ENCODE assay signal across 8 mouse cellular contexts in genomic region chr14:45388345-45389181, GRCm38 (mm10). TPM values are rescaled to one million over a fixed set of nuclear protein-coding genes. Genes with fewer than 3 reads are reported as not detected.
A peak's percentile ranks its signal among the peaks of the same experiment; 100 is the strongest.
DNase-seq lines count a peak whose midpoint lies in the region; ATAC-seq lines count a peak whose summit lies in the region.

No protein-coding gene starts in this region.

- H3K27me3 ChIP-seq in forebrain, embryonic 13.5 days, result no peaks in the 10 kb centered on the region
- H3K27me3 ChIP-seq in liver, embryonic 16.5 days (ENCODE audit: control insufficient read depth, insufficient read depth, low read depth, low read length), result no peaks in the 10 kb centered on the region
- no peaks in the 10 kb centered on the region for H3K27me3 ChIP-seq in neural tube, embryonic 13.5 days

- ATAC-seq in cerebellum, adult (ENCODE audit: insufficient number of reproducible peaks, low FRiP score, low TSS enrichment), result peak; percentile 97
- peak; percentile 95 for ATAC-seq in forebrain, embryonic 13.5 days
- peak; percentile 95 for ATAC-seq in liver, embryonic 16.5 days (ENCODE audit: low read depth)
- peak; percentile 97 for ATAC-seq in neural tube, embryonic 13.5 days (ENCODE audit: low read depth)

- H3K9me3 ChIP-seq in forebrain, embryonic 13.5 days (replicated peaks), result no peaks in the 10 kb centered on the region
- H3K9me3 ChIP-seq in liver, embryonic 16.5 days (replicated peaks; ENCODE audit: control insufficient read depth, low read length), result no peaks in the 10 kb centered on the region
- no peaks in the 10 kb centered on the region for H3K9me3 ChIP-seq in neural tube, embryonic 13.5 days

- no peaks in the 10 kb centered on the region for H3K36me3 ChIP-seq in forebrain, embryonic 13.5 days (ENCODE audit: poor library complexity, severe bottlenecking)
- H3K36me3 ChIP-seq in liver, embryonic 16.5 days (ENCODE audit: control insufficient read depth, insufficient read depth), result no peaks in the 10 kb centered on the region
- H3K36me3 ChIP-seq in neural tube, embryonic 13.5 days, result no peaks in the 10 kb centered on the region

- peak overlapping the region; percentile 44 for H3K27ac ChIP-seq in forebrain, embryonic 13.5 days
- H3K27ac ChIP-seq in liver, embryonic 16.5 days (ENCODE audit: low read length), result peak overlapping the region; percentile 84
- H3K27ac ChIP-seq in neural tube, embryonic 13.5 days (replicated peaks), result peak overlapping the region; percentile 75

- WGBS in forebrain, embryonic 13.5 days, result under 1% methylated on average over 62 of the region's 71 CpGs
- WGBS in large intestine, adult 2 months, result under 1% methylated on average over 69 of the region's 71 CpGs
- WGBS in liver, embryonic 16.5 days (ENCODE audit: insufficient replicate concordance), result under 1% methylated on average over 55 of the region's 71 CpGs
- under 1% methylated on average over 71 of the region's 71 CpGs for WGBS in neural tube, embryonic 13.5 days

- peak overlapping the region; percentile 86 for H3K4me2 ChIP-seq in forebrain, embryonic 13.5 days
- H3K4me2 ChIP-seq in liver, embryonic 16.5 days (ENCODE audit: low read depth, low read length), result peak overlapping the region; percentile 98
- peak overlapping the region; percentile 81 for H3K4me2 ChIP-seq in neural tube, embryonic 13.5 days

- intact Hi-C loops in heart, postnatal 10 days (cut with DNase I), result no loop called here

- peaks cover 13% of the 10 kb centered on the region for H3K4me1 ChIP-seq in forebrain, embryonic 13.5 days
- H3K4me1 ChIP-seq in liver, embryonic 16.5 days (ENCODE audit: control insufficient read depth, low read depth, low read length), result peaks cover 10% of the 10 kb centered on the region
- H3K4me1 ChIP-seq in neural tube, embryonic 13.5 days (replicated peaks), result peaks cover 19% of the 10 kb centered on the region

- H3K9ac ChIP-seq in forebrain, embryonic 13.5 days, result peak overlapping the region; percentile 90
- peak overlapping the region; percentile 81 for H3K9ac ChIP-seq in liver, embryonic 16.5 days (ENCODE audit: low read depth, low read length)
- peak overlapping the region; percentile 92 for H3K9ac ChIP-seq in neural tube, embryonic 13.5 days

- DNase-seq in ES-CJ7 (ENCODE audit: low read depth, low spot score), result peak; percentile 94
- peak; percentile 92 to 94 for DNase-seq in heart, postnatal 10 days
- DNase-seq in large intestine, adult 2 months (ENCODE audit: low read depth, low spot score), result peak; percentile 60
- DNase-seq in telencephalon, adult 2 months (ENCODE audit: low read depth, low spot score), result peak; percentile 73

- H3K4me3 ChIP-seq in forebrain, embryonic 13.5 days, result peak overlapping the region; percentile 78
- peak overlapping the region; percentile 78 for H3K4me3 ChIP-seq in liver, embryonic 16.5 days (ENCODE audit: low read depth, low read length)
- H3K4me3 ChIP-seq in neural tube, embryonic 13.5 days, result peak overlapping the region; percentile 84

RNA-seq across cellular contexts. Expression of gene Gnpnat1, which starts 16.1 kb away (rescaled TPM):
- polyA plus RNA-seq in forebrain, embryonic 13.5 days (2015; fragmentation: Nextera tagmentation; extraction: Ambion mirVana), result 24.1 and 25.0 TPM in 2 replicates
- total RNA-seq in heart, postnatal 10 days (2021), result 10 to 100 TPM; 10.0 to 10.6 TPM
- polyA plus RNA-seq in large intestine, adult 2 months (2012; rRNA removed), result 10.1 and 10.2 TPM in 2 replicates
- 30.3 and 30.8 TPM in 2 replicates for polyA plus RNA-seq in liver, embryonic 16.5 days (2015; fragmentation: Nextera tagmentation; extraction: Ambion mirVana)
- 29.9 and 31.0 TPM in 2 replicates for polyA plus RNA-seq in neural tube, embryonic 13.5 days (2015; fragmentation: Nextera tagmentation; extraction: Ambion mirVana)

RNA-seq across cellular contexts. Expression of gene Styx, which starts 37.7 kb away (rescaled TPM):
- polyA plus RNA-seq in forebrain, embryonic 13.5 days (2015; fragmentation: Nextera tagmentation; extraction: Ambion mirVana), result 49.3 and 50.9 TPM in 2 replicates
- 10 to 100 TPM; 37.3 to 51.1 TPM for total RNA-seq in heart, postnatal 10 days (2021)
- 1.5 and 4.0 TPM in 2 replicates for polyA plus RNA-seq in large intestine, adult 2 months (2012; rRNA removed)
- polyA plus RNA-seq in liver, embryonic 16.5 days (2015; fragmentation: Nextera tagmentation; extraction: Ambion mirVana), result 11.4 and 14.1 TPM in 2 replicates
- 60.1 and 68.3 TPM in 2 replicates for polyA plus RNA-seq in neural tube, embryonic 13.5 days (2015; fragmentation: Nextera tagmentation; extraction: Ambion mirVana)

RNA-seq across cellular contexts. Expression of gene Psmc6, which starts 59.0 kb away (rescaled TPM):
- 200 and 220 TPM in 2 replicates for polyA plus RNA-seq in forebrain, embryonic 13.5 days (2015; fragmentation: Nextera tagmentation; extraction: Ambion mirVana)
- 100 to 1,000 TPM; 119 to 121 TPM for total RNA-seq in heart, postnatal 10 days (2021)
- polyA plus RNA-seq in large intestine, adult 2 months (2012; rRNA removed), result 36.5 and 37.0 TPM in 2 replicates
- 70.8 and 80.2 TPM in 2 replicates for polyA plus RNA-seq in liver, embryonic 16.5 days (2015; fragmentation: Nextera tagmentation; extraction: Ambion mirVana)
- polyA plus RNA-seq in neural tube, embryonic 13.5 days (2015; fragmentation: Nextera tagmentation; extraction: Ambion mirVana), result 178 and 184 TPM in 2 replicates

Comparison
In these comparisons a context has a peak if more than half of its experiments do, and no peak if none do; other contexts are left out.
1. Peak in every context shown above with its lines: DNase-seq, ATAC-seq, H3K4me3 ChIP-seq and H3K27ac ChIP-seq.